In genomic region chr7:109069641-109070040, GRCm38 (mm10) we compare ENCODE assay signal across 12 mouse cellular contexts.
"Had no signal": no experiment of that assay in that cellular context is flagged by ENCODE, and none has a peak within 500 bp of the region (broad histone marks: within the 10 kb centered on the region; RNA-seq: fewer than 3 reads in every experiment).

No protein-coding gene starts in this region.

- DNase-seq: lung, adult 18-20 months; lung, embryonic 14.5 days; lung, postnatal 4 days; midbrain, embryonic 14.5 days; retina, postnatal 1 day; right cerebral cortex, adult 18-20 months; right cerebral cortex, postnatal 25 days; right cerebral cortex, postnatal 4 days; spleen, adult 18-20 months; thymus, adult 18-20 months; thymus, postnatal 25 days; thymus, postnatal 4 days had no signal
